Mouse (Mus musculus): ENCODE results near the gene Shank2.

Shank2 gene

GRCm38 (mm10) chr7:144030796-144031195 lies 29.1 kb downstream of the Shank2 start:
- no peak for DNase-seq (ENCODE audit: low read depth, low spot score)

DNA sequence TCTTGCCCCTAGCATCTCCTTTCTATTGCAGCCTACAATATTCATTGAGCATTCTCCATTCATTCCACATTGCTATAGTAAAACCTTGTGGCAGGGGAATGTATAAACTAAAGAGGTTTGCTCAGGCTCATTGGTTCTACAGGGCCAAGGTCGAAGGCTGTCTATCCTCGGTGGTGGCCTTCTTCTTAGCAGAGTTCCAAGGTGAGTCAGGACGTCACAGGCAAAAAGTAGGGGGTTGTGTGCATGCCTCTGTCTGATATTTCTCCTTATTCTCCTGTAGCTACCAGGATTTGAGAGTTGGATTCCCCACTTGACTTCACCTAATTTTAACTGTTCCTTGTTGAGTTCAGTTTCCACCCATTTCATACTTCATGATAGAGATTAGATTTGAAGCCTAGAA lies 29.9 kb downstream of the Shank2 start:
- no peak for DNase-seq (ENCODE audit: low read depth, low spot score)

GRCm38 (mm10) chr7:144037541-144037940 lies 35.8 kb downstream of the Shank2 start:
- DNase-seq (ENCODE audit: low read depth, low spot score): no peak

- DNase-seq (ENCODE audit: low read depth, low spot score): no peak
Observed at GRCm38 (mm10) chr7:144037966-144038669, 36.4 kb downstream of the Shank2 start.

- no peak for DNase-seq (ENCODE audit: low read depth, low spot score)
Observed at GRCm38 (mm10) chr7:144038741-144039140, 37.0 kb downstream of the Shank2 start.

GRCm38 (mm10) chr7:144040328-144040727 lies 38.6 kb downstream of the Shank2 start:
- no peak for DNase-seq (ENCODE audit: low read depth, low spot score)

DNA sequence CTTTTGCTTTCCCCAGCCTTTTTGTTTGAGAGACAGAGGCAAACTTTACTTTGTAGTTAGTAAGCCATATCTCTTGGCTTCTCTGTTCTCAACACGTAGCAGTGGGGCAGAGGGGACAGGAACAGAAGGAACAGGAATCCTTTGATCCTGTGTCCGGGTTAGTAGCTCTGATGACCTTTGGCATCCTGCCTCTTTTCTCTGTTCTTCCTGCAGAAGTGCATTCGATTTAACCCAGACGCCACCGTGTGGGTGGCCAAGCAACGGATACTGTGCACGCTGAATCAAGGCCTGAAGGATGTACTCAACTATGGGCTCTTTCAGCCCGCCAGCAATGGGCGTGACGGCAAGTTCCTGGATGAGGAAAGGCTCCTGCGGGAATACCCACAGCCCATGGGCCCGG lies 50.3 kb downstream of the Shank2 start:
- peak; percentile 11 for DNase-seq (ENCODE audit: low read depth, low spot score)

GRCm38 (mm10) chr7:144055188-144055587 lies 53.5 kb downstream of the Shank2 start:
- no peak for DNase-seq (ENCODE audit: low read depth, low spot score)

DNA sequence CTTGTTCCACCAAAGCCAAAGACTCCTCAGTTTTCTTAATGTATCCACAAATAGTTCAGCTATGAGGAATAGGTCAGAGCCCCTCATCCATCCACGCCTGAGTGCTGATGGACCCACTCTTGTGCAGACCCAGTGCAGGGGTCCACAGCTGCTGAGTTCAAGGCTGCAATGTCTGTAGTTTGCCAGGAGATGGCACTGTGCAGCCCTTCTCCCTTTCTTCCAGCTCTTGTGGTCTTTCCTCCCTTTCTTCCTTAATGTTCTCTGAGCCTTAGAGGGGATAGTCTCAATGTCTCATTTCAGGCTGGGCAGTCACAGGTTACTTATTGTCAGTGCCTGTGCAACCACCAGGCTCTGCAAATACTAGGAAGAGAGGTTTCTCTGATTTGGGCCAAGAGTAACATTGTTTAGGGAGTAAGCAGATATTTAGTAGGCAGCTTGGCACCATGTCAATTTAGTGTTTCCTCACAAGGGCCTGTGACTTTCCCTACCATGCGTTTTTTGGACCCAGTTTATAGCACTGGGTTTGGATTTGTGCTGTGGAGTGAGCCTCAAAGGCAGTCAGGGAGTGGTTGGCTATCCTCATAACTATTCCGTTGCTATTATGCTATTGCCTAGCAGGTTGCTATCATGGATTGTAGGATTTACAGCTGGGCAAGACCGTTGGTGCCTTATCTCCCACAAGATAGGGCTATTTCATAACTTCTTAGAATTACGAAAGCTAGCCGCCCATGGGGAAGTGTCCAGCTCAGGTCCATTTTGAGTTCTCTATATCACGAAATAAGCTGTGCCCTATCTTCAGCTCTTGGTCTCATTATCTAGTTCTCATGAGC lies 54.2 kb downstream of the Shank2 start:
- DNase-seq (ENCODE audit: low read depth, low spot score): peak; percentile 46

- no peak for DNase-seq (ENCODE audit: low read depth, low spot score)
Observed at GRCm38 (mm10) chr7:144070162-144070949, 68.6 kb downstream of the Shank2 start.

GRCm38 (mm10) chr7:144072219-144072618 lies 70.5 kb downstream of the Shank2 start:
- peak; percentile 64 for DNase-seq (ENCODE audit: low read depth, low spot score)

DNA sequence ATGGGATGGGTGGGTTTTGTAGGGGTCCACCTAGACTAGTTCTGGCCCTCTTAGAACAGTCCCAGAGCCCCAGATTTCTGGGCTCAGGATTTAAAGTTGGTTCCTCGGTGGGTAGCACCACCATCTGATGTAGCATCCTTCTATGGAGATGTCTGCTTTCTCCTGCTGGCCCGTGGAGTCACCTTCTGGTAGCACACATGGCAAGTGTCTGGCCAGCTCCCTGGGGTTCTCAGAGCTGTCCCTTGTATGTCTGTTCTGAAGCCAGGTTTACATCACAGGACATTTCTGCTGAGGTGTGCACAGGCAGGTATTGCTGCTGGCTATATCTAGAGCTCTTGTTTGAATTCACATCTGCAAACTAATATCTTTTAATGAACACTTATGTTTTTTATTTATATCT lies 71.1 kb downstream of the Shank2 start:
- DNase-seq (ENCODE audit: low read depth, low spot score): no peak

DNA sequence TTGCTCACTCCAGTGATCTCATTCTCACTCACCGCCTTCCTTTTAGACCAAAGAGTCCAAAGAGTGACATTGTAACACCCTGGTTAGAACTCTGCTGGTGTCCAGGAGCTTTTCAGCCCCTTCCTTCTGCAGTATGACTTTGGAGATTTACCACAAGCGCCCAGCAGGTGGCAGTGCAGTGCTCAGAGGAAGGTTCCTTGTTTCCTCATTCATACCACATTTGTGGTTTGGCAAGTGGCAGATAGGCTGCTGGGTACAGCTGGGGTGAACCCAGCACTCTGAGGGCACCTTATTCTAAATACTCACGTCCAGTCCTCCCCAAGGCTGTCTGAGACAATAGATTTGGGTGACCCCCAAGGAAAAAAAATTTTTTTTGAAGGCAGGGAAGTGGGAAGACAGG lies 73.0 kb downstream of the Shank2 start:
- peak; percentile 68 for DNase-seq (ENCODE audit: low read depth, low spot score)

- peak; percentile 8 for DNase-seq (ENCODE audit: low read depth, low spot score)
Observed at GRCm38 (mm10) chr7:144078661-144079060, 76.9 kb downstream of the Shank2 start.

DNA sequence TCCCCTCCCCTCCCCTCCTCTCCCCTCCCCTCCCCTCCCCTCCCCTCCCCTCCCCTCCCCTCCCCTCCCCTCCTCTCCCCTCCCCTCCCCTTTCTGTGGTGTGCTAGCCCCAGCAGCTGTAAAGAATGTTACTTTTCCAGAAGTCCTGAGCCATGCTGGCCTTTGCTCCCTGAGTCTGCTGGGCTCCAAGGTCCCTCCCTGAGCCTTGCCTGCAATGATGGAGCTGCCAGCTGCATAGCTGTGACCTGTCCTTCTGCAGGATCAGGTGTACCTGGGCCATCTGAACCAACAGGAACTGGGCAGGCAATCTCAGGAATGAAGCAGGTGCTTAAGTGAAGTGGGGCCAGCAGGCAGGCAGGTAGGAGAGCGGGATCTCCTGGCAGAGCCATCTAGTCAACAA lies 78.1 kb downstream of the Shank2 start:
- DNase-seq (ENCODE audit: low read depth, low spot score): no peak

- peak; percentile 27 for DNase-seq (ENCODE audit: low read depth, low spot score)
Observed at GRCm38 (mm10) chr7:144081448-144081847, 79.7 kb downstream of the Shank2 start.

DNA sequence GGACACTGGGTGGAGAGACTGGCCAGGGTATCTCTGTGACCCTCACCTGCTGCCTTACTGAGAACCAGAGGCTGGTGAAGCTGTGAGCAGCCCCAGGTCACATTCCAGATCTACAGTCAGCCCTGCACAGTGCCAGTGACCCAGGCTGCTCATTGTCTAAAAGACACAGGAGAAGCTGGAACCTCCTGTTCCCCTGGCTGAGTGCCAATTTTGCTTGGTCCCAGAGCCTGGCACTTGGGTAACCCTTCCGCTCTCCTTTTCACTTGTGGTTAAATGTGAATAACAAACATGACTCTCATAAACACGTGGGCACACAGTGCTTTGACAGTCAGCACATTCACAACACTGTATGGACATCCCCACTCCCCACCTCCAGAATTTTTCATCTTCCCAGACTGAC lies 80.2 kb downstream of the Shank2 start:
- DNase-seq (ENCODE audit: low read depth, low spot score): no peak

DNA sequence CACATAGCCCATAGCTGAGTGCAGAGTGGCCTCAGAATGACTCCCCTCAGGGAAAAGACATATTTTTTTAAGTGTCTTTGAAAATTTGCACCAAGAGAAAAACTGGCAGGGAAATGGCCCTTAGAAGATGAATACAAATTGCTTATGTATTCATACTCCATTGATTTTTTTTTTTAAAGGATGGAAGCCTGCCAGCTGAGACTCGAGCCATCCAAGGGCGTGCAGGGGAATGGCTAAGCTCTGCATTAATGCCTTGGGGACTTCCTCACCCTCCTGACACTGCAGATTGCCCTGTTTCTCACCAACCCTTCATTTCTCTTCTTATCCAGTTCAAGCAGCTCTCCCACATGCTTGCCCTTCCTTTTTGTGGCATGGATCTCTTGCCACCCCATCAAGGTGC lies 85.5 kb downstream of the Shank2 start:
- DNase-seq (ENCODE audit: low read depth, low spot score): no peak

DNA sequence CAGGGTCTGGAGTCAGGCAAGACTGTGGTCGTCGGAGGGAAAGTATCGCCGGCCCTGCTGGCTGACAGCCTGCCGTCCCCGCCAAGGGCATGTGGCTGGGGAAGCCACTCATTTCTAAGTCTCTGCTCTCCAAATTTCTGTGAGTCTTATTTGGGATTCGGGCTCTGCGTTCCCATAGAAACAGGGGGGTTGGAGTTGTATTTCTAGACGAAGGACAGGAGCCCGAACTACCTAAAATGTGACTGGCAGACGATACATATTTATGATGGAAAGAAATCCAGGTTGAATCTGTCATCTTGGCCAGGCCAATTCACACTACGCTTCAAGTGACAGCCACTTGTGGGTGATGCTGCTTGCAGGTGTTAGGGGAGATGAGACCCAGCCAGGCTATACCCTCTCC lies 92.4 kb downstream of the Shank2 start:
- DNase-seq (ENCODE audit: low read depth, low spot score): no peak

DNA sequence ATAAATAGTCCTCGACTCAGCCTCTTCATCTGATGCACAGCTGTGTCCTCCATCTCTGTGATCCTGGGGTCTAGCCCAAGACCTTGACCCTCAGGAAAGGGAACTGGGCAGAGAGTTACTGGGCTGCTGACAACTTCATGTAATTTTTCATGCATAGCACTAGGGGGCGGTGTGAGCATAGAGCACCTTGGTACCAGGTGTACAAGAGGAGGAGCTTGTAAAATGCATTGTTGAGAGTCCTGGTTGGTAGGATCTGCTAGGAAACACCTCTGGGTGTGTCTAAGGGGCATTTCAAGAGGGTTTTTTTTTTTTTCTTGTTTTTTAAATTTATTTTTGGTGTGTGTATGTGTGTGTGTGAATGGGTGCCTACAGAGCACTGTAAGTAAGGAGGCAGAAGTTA lies 95.6 kb downstream of the Shank2 start:
- peak; percentile 81 for DNase-seq (ENCODE audit: low read depth, low spot score)

GRCm38 (mm10) chr7:144102222-144102980 lies 100.7 kb downstream of the Shank2 start:
- peak; percentile 26 for DNase-seq (ENCODE audit: low read depth, low spot score)
